Mouse (Mus musculus) B cell, adult (primary cell): ENCODE measurements around the gene Glt28d2. TPM values are rescaled to one million over a fixed set of nuclear protein-coding genes. Genes with fewer than 3 reads are reported as not detected.

ENCODE experiments used
- total RNA-seq: library from RNA; stranded (reverse); gene quantifications from 4 replicates; pipeline ENCODE4 v1.2.4, GENCODE M21; 2023; ENCODE audit not compliant: inconsistent age

Glt28d2 gene
- 0.77 to 1.4 TPM (median 1.3 TPM) in 4 replicates for total RNA-seq

GRCm38 (mm10) chr3:85887239-85887827 lies at the start of gene Glt28d2, which contains the start of gene Gm37240:
Glt28d2 (minus strand) TSS chr3:85887516.
Gm37240 (minus strand) TSS chr3:85887518.

Other genes starting within 250 kb of the Glt28d2 start
- gene Fam160a1, start 70.2 kb downstream of the Glt28d2 start, total RNA-seq = 1.5 to 3.5 TPM (median 2.7 TPM) in 4 replicates
- gene Gm37240, start within 50 bp of the Glt28d2 start, total RNA-seq = 0.93 to 8.4 TPM (median 3.3 TPM) in 4 replicates
- 0.15 to 0.42 TPM (median 0.19 TPM) in 4 replicates for gene Sh3d19, start 83.6 kb upstream of the Glt28d2 start, total RNA-seq
- gene Prss48, start 115.0 kb upstream of the Glt28d2 start, total RNA-seq = not detected in 4 replicates